Mouse (Mus musculus) MEL (cell line): Measurements from ENCODE around the gene Skap2. TPM values are rescaled to one million over a fixed set of nuclear protein-coding genes. Genes with fewer than 3 reads are reported as not detected.

ENCODE experiments used
- DNase-seq: peaks from one replicate; pipeline ENCODE4 v3.0.0; 2011; ENCODE audit warnings: low read depth, low spot score
- H3K27ac ChIP-seq: 2 replicates; pipeline ENCODE4 v1.5.1; 2012; ENCODE audit warnings: low read depth, mild to moderate bottlenecking, control low read depth, low read length, moderate library complexity; ENCODE audit not compliant: control insufficient read depth
- H3K27me3 ChIP-seq, 2 experiments: fragments of 150-350 bp in 1 of 2; sonication (generic) in 1 of 2; 2 replicates each; pipeline ENCODE4 v1.6.1; 2012; ENCODE audit warnings: low read length in 2 of 2, mild to moderate bottlenecking in 2 of 2, improper control_type of control experiment in 1 of 2, moderate library complexity in 1 of 2; ENCODE audit not compliant: insufficient read depth in 2 of 2, control insufficient read depth in 1 of 2
- H3K36me3 ChIP-seq, 2 experiments: 2 replicates each; pipeline ENCODE4 v1.6.1; 2012 to 2014; ENCODE audit warnings: low read length in 2 of 2, improper control_type of control experiment in 1 of 2, inconsistent platforms in 1 of 2, mild to moderate bottlenecking in 1 of 2; ENCODE audit not compliant: insufficient read depth in 2 of 2, control insufficient read depth in 1 of 2
- H3K4me1 ChIP-seq, 2 experiments: fragments of 150-350 bp in 1 of 2; sonication (generic) in 1 of 2; 2 replicates each; pipeline ENCODE4 v1.6.1; 2012; ENCODE audit warnings: low read length in 2 of 2, improper control_type of control experiment in 1 of 2, mild to moderate bottlenecking in 1 of 2; ENCODE audit not compliant: insufficient read depth in 2 of 2, control insufficient read depth in 1 of 2
- H3K4me3 ChIP-seq, 2 experiments: fragments of 150-350 bp in 1 of 2; sonication (generic) in 1 of 2; 2 replicates each; pipeline ENCODE4 v1.5.1; 2012; ENCODE audit warnings: low read depth in 2 of 2, low read length in 2 of 2, mild to moderate bottlenecking in 2 of 2, moderate library complexity in 2 of 2, control low read depth in 1 of 2, improper control_type of control experiment in 1 of 2; ENCODE audit not compliant: control insufficient read depth in 1 of 2, insufficient read depth in 1 of 2
- H3K79me2 ChIP-seq: 2 replicates; pipeline ENCODE4 v1.6.1; 2012; ENCODE audit warnings: mild to moderate bottlenecking, low read length, moderate library complexity; ENCODE audit not compliant: control insufficient read depth, poor library complexity, insufficient read depth
- H3K9ac ChIP-seq: 2 replicates; pipeline ENCODE4 v1.6.1; 2012; ENCODE audit warnings: low read depth, mild to moderate bottlenecking, control low read depth, low read length, moderate library complexity; ENCODE audit not compliant: control insufficient read depth, poor library complexity, severe bottlenecking
- H3K9me3 ChIP-seq: fragments of 150-350 bp; sonication (generic); replicated peaks from 2 replicates; pipeline ENCODE4 v1.6.1; 2012; ENCODE audit warnings: mild to moderate bottlenecking, low read length, improper control_type of control experiment, moderate library complexity; ENCODE audit not compliant: insufficient read depth
- CHD1 ChIP-seq: IDR thresholded peaks from 2 replicates; pipeline ENCODE4 v1.6.1; 2012; ENCODE audit warnings: low read depth, mild to moderate bottlenecking, inconsistent platforms, low read length, improper control_type of control experiment
- CTCF ChIP-seq, 3 experiments: IDR thresholded peaks in 2 of 3; conservative IDR thresholded peaks in 1 of 3; 2 replicates each; pipeline ENCODE4 v1.5.1; 2011 to 2012; ENCODE audit warnings: low read length in 3 of 3, low read depth in 2 of 3, mild to moderate bottlenecking in 2 of 3, improper control_type of control experiment in 1 of 3, inconsistent platforms in 1 of 3, mixed read lengths in 1 of 3, moderate library complexity in 1 of 3; ENCODE audit not compliant: control insufficient read depth in 1 of 3, insufficient read depth in 1 of 3, poor library complexity in 1 of 3, severe bottlenecking in 1 of 3
- ELF1 ChIP-seq: IDR thresholded peaks from 2 replicates; pipeline ENCODE4 v1.6.1; 2014; ENCODE audit warnings: low read depth, mild to moderate bottlenecking, inconsistent platforms, low read length, improper control_type of control experiment, moderate library complexity
- EP300 ChIP-seq, 2 experiments: IDR thresholded peaks; 2 replicates each; pipeline ENCODE4 v1.6.1; 2011; ENCODE audit warnings: improper control_type of control experiment in 2 of 2, low read length in 2 of 2, low read depth in 1 of 2, mild to moderate bottlenecking in 1 of 2
- HCFC1 ChIP-seq: IDR thresholded peaks from 2 replicates; pipeline ENCODE4 v1.6.1; 2012; ENCODE audit warnings: low read depth, mild to moderate bottlenecking, inconsistent platforms, low read length, improper control_type of control experiment, moderate library complexity
- JUND ChIP-seq: IDR thresholded peaks from 2 replicates; pipeline ENCODE4 v1.6.1; 2011; ENCODE audit warnings: low read depth, mild to moderate bottlenecking, improper control_type of control experiment, low read length
- MAFK ChIP-seq: IDR thresholded peaks from 2 replicates; pipeline ENCODE4 v1.6.1; 2011; ENCODE audit warnings: low read depth, mild to moderate bottlenecking, low read length, improper control_type of control experiment, borderline replicate concordance
- MAZ ChIP-seq: IDR thresholded peaks from 2 replicates; pipeline ENCODE4 v1.6.1; 2012; ENCODE audit warnings: low read depth, mild to moderate bottlenecking, inconsistent platforms, low read length, improper control_type of control experiment
- MYB ChIP-seq: IDR thresholded peaks from 2 replicates; pipeline ENCODE4 v1.6.1; 2011; ENCODE audit warnings: mild to moderate bottlenecking, low read depth, low read length, improper control_type of control experiment
- NELFE ChIP-seq: IDR thresholded peaks from 2 replicates; pipeline ENCODE4 v1.6.1; 2011; ENCODE audit warnings: low read depth, low read length, improper control_type of control experiment
- NRF1 ChIP-seq: IDR thresholded peaks from 2 replicates; pipeline ENCODE4 v1.6.1; 2014; ENCODE audit warnings: low read depth, mild to moderate bottlenecking, inconsistent platforms, low read length, improper control_type of control experiment, moderate library complexity; ENCODE audit not compliant: poor library complexity, insufficient read depth, severe bottlenecking
- POLR2A ChIP-seq, 2 experiments: IDR thresholded peaks; 2 replicates each; pipeline ENCODE4 v1.6.1; 2011 to 2012; ENCODE audit warnings: low read length in 2 of 2, mild to moderate bottlenecking in 2 of 2, control low read depth in 1 of 2, improper control_type of control experiment in 1 of 2, low read depth in 1 of 2, moderate library complexity in 1 of 2; ENCODE audit not compliant: control insufficient read depth in 1 of 2, insufficient read depth in 1 of 2, poor library complexity in 1 of 2
- RAD21 ChIP-seq: IDR thresholded peaks from 2 replicates; pipeline ENCODE4 v1.6.1; 2011; ENCODE audit warnings: mild to moderate bottlenecking, low read depth, low read length, improper control_type of control experiment
- TAL1 ChIP-seq: IDR thresholded peaks from 2 replicates; pipeline ENCODE4 v1.6.1; 2012; ENCODE audit warnings: mild to moderate bottlenecking, inconsistent platforms, low read length, moderate library complexity, mixed read lengths
- UBTF ChIP-seq: IDR thresholded peaks from 2 replicates; pipeline ENCODE4 v1.6.1; 2012; ENCODE audit warnings: low read depth, mild to moderate bottlenecking, inconsistent platforms, low read length, improper control_type of control experiment, moderate library complexity, borderline replicate concordance; ENCODE audit not compliant: insufficient read depth
- USF1 ChIP-seq: IDR thresholded peaks from 2 replicates; pipeline ENCODE4 v1.6.1; 2014; ENCODE audit warnings: low read depth, mild to moderate bottlenecking, inconsistent platforms, low read length, improper control_type of control experiment, moderate library complexity
- polyA plus RNA-seq, 2 experiments: library from polyadenylated mRNA; stranded (reverse) in 1 of 2; unstranded in 1 of 2; fragments of >175 nt in 1 of 2; fragments of >200 nt in 1 of 2; gene quantifications; 2 replicates each; pipeline versions ENCODE4 v1.2.1 to v1.2.4; 2012; ENCODE audit warnings: low replicate concordance in 2 of 2, low read depth in 1 of 2; ENCODE audit not compliant: insufficient read length in 2 of 2, insufficient read depth in 1 of 2, missing spikeins in 1 of 2
- total RNA-seq: library from RNA; depleted of rRNA; stranded (reverse); fragments of 300-350 nt; gene quantifications from 2 replicates; pipeline ENCODE4 v1.2.3, GENCODE M21; 2012

Gene Skap2
- total and polyA plus RNA-seq, 3 experiments: 17.8 to 31.3 TPM; not detected in 1

DNA sequence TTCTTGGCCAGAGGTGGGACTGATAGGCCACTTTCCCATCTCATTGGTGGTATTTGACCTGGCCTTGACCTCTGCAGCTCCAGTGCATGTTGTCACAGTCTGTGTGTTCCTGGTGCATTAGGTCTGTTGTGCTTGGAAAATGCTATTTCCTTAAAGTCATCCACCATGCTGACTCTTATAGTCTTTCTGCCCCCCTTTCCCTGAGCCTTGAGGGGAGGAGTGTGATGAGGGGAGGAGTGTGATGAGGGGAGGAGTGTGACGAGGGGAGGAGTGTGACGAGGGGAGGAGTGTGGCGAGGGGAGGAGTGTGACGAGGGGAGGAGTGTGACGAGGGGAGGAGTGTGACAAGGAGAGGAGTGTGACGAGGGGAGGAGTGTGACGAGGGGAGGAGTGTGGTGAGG is 15.8 kb upstream of the Skap2 start:
- Histone ChIP-seq H3K4me1 (peaks cover 6 to 7% of the 10 kb centered on the region in 2 experiments; a peak in 3 of 4 replicates), H3K27ac (no peak overlapping the region), H3K27me3 (no peaks in the 10 kb centered on the region), H3K4me3 (no peak overlapping the region), H3K36me3 (peaks cover 0 to 9% of the 10 kb centered on the region in 2 experiments; a peak in 2 of 4 replicates), H3K79me2 (no peaks in the 10 kb centered on the region), H3K9me3 (no peaks in the 10 kb centered on the region), H3K9ac (no peak overlapping the region)
- TF ChIP-seq MYB (no peak), NRF1 (no peak), USF1 (no peak), JUND (no peak), TAL1 (no peak), HCFC1 (no peak), POLR2A (IDR thresholded peaks at IDR 0.05; ENCODE audit: control insufficient read depth in 1 of 2, insufficient read depth in 1 of 2, low read depth in 1 of 2, low read length in 2 of 2, poor library complexity in 1 of 2) (no peak), UBTF (no peak), CHD1 (no peak), NELFE (no peak), MAFK (no peak), ELF1 (no peak), MAZ (no peak), RAD21 (no peak), EP300 (IDR thresholded peaks at IDR 0.05; ENCODE audit: low read depth in 1 of 2, low read length in 2 of 2) (no peak)
- DNase-seq: peak; percentile 9

DNA sequence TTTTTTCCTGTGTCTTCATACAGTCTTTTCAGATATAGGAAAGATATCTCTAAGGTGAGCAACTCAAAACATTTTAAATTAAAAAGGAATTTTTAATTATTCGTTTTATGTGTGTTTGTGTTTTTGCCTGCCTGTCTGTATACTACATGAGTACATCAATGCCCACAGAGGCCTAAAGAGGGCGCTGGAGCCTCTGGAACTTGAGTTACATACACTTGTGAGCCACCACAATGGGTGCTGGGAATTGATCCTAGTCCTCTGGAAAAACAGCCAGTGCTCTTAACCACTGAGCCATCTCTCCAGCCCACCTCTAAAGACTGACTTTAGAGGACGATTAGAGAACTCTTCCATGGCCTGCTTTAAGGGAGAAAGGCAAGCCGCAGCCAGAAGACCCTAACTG is 14.8 kb upstream of the Skap2 start:
- TF ChIP-seq UBTF (no peak), CTCF (IDR thresholded peaks at IDR 0.05 in 2 of 3, conservative IDR thresholded peaks at IDR 0.05 in 1 of 3; ENCODE audit: control insufficient read depth in 1 of 3, insufficient read depth in 1 of 3, low read depth in 2 of 3, low read length in 3 of 3, poor library complexity in 1 of 3, severe bottlenecking in 1 of 3) (peak in 1 of 3 experiments; percentile 22; a peak in 3 of 6 replicates)
- TF ChIP-seq, all 39 proteins: peak for 1
- no peak overlapping the region for H3K9ac ChIP-seq
- H3K9me3 ChIP-seq: no peaks in the 10 kb centered on the region
- H3K27me3 ChIP-seq: no peaks in the 10 kb centered on the region
- H3K36me3 ChIP-seq: peaks cover 0 to 9% of the 10 kb centered on the region in 2 experiments; a peak in 2 of 4 replicates
- no peak overlapping the region for H3K27ac ChIP-seq
- no peak overlapping the region for H3K4me3 ChIP-seq
- peak; percentile 16 for DNase-seq
- H3K79me2 ChIP-seq: no peaks in the 10 kb centered on the region
- peaks cover 6 to 7% of the 10 kb centered on the region in 2 experiments; a peak in 3 of 4 replicates for H3K4me1 ChIP-seq
